Mouse (Mus musculus) bone marrow macrophage, adult 2 months (primary cell): ENCODE measurements around the gene Cdh13. TPM values are rescaled to one million over a fixed set of nuclear protein-coding genes. Genes with fewer than 3 reads are reported as not detected.
"Not testable (repeated sequence)": the region's sequence is repeated elsewhere in the genome, so short reads cannot be mapped to it uniquely, and the experiment has no call there.

Experiments used
- H3K27ac ChIP-seq: 2 replicates; pipeline ENCODE4 v1.5.1; 2012; ENCODE audit warnings: low read depth, low read length; ENCODE audit not compliant: insufficient read depth
- H3K4me1 ChIP-seq: 2 replicates; pipeline ENCODE4 v1.6.1; 2012; ENCODE audit warnings: low read length; ENCODE audit not compliant: control insufficient read depth, insufficient read depth
- H3K4me3 ChIP-seq: 2 replicates; pipeline ENCODE4 v1.5.1; 2012; ENCODE audit warnings: mild to moderate bottlenecking, low read length, moderate library complexity; ENCODE audit not compliant: insufficient read depth
- CTCF ChIP-seq: IDR thresholded peaks from 2 replicates; pipeline ENCODE4 v1.5.1; 2012; ENCODE audit warnings: low read depth, mild to moderate bottlenecking, low read length, moderate library complexity
- POLR2A ChIP-seq: IDR thresholded peaks from 2 replicates; pipeline ENCODE4 v1.6.1; 2012; ENCODE audit warnings: mild to moderate bottlenecking, low read depth, low read length, borderline replicate concordance
- polyA plus RNA-seq: library from polyadenylated mRNA; stranded (reverse); fragments of >200 nt; gene quantifications from 2 replicates; pipeline ENCODE4 v1.2.4, GENCODE M21; 2012; ENCODE audit not compliant: missing spikeins, insufficient read depth, insufficient read length

Cdh13 gene
- polyA plus RNA-seq, 1 experiment: not detected

DNA sequence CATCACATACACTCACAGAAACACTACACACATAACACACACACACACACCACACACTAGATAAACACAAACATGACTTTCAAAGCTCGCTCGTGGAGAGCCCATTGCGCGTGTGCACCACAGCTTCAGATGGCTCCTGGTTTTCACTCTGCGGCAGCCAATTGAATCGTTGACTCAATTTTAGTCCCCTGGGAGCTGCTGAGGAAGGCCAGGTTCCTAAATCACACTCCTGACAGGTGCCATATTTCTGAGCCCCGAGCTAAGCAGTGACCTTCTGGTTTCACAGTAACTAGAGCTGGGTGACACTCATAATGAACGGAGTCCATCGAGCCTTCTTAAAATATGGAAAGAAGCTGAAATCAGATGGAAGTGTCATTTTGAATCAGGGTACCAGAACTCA lies 986.8 kb downstream of the Cdh13 start:
- no peaks in the 10 kb centered on the region for H3K4me1 ChIP-seq
- no peak for TF ChIP-seq CTCF
- TF ChIP-seq POLR2A: no peak
- no peak overlapping the region for H3K27ac ChIP-seq
- H3K4me3 ChIP-seq: no peak overlapping the region

DNA sequence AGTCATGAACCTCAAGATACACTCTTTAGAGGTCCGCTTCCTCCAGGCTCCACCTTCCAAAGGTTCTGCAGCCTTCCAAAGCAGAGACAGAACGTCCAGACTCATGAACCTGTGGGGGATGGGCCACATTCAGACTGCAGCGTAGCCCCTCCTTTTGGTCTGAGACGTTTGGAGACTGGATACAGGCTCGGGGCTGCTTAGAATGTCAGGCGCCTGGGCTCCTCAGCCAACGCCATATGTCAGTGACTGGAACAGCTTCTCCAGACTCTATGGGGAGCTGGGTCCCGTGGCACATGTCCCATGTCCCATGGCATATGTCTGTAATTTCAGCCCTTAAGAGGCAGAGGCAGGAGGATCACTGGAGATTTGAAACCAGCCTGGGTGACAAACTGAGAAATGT lies 989.4 kb downstream of the Cdh13 start:
- TF ChIP-seq POLR2A (no peak), CTCF (no peak)
- Histone ChIP-seq H3K27ac (no peak overlapping the region), H3K4me1 (no peaks in the 10 kb centered on the region), H3K4me3 (no peak overlapping the region)

DNA sequence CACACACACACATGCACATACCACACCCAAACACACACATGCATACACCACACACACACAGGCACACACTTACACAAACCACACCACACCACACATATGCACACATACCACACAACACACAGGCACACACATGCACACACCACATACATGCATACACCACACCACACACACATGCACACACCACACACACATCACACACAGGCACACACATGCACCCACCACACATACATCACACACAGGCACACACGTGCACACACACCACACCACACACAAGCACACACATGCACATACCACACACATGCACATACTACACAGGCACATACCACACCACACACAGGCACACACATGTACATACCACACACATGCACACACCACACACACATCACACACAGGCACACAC lies 991.9 kb downstream of the Cdh13 start:
- H3K4me3 ChIP-seq: no peak overlapping the region
- H3K27ac ChIP-seq: no peak overlapping the region
- TF ChIP-seq CTCF (no peak), POLR2A (no peak)
- H3K4me1 ChIP-seq: no peaks in the 10 kb centered on the region

DNA sequence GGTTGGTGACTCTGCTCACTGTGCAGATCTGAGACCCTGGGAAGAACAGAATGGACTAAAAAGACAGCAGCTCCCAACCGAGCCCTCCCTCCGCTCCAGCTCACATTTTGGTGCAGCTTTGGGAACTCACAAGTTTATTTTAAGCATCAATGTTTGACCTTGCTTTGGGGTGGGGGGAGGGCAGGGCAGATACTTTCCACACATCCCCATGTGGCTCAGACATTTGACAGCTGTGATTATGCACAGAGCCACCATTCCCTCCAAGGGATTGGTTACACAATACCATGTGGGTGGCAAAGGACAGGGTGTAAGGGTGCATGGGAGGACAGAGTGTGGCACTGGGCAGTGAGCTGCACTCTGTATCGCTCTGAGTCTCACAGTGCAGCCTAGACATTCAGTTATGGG lies 993.5 kb downstream of the Cdh13 start:
- Histone ChIP-seq H3K4me3 (no peak overlapping the region), H3K4me1 (no peaks in the 10 kb centered on the region)
- TF ChIP-seq POLR2A (no peak), CTCF (no peak)

DNA sequence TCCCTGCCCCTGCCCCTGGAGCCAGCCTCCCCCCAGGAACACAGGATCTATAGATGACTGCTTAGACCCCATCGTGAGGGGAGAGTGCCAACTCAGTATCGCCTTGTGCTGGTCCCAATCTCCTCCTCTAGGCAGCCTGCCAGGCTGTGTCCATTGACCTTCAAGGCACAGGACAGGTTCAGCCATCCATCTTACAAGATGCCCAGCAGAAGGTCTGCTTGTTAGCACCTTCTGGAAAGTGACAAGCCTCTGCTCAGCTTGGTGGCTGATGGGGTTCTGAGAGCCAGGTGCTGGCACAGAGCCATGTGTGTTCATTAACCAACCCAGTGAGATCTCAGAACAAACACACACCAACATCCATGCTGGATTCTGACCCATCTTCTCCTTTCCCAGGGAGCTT lies 998.2 kb downstream of the Cdh13 start:
- no peak overlapping the region for H3K4me3 ChIP-seq
- no peak overlapping the region for H3K27ac ChIP-seq
- TF ChIP-seq POLR2A (no peak), CTCF (no peak)
- H3K4me1 ChIP-seq: no peaks in the 10 kb centered on the region

More for the DNA sequence above, 993.5 kb downstream of the Cdh13 start:
- H3K27ac ChIP-seq: no peak overlapping the region

- H3K27ac ChIP-seq: no peak overlapping the region
- H3K4me3 ChIP-seq: no peak overlapping the region
- TF ChIP-seq CTCF: no peak
- TF ChIP-seq POLR2A: no peak
- H3K4me1 ChIP-seq: no peaks in the 10 kb centered on the region
Observed at GRCm38 (mm10) chr8:119284516-119284915, 1001.0 kb downstream of the Cdh13 start.

DNA sequence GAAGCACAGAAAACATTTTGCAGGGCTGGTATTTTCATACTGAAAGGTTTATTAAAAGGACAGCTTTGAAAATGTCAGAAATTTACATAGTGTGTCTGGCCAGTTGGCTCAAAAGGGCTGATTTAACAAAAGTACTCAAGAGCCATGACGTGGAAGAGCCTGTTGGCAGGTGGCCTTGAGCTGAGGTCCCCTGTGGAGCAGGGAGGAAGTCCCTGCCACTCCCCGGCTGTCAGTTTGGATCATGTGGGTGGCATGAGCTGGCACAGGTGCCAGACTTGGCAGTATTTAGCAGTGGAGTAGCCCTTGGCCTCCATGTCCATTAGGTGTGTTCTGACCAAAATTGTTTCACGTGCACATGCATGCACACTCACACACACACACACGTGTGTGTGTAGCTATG lies 1001.4 kb downstream of the Cdh13 start:
- Histone ChIP-seq H3K27ac (no peak overlapping the region), H3K4me3 (no peak overlapping the region), H3K4me1 (no peaks in the 10 kb centered on the region)
- TF ChIP-seq POLR2A: no peak
- TF ChIP-seq CTCF: no peak

GRCm38 (mm10) chr8:119295477-119295876 lies 1011.9 kb downstream of the Cdh13 start:
- H3K4me3 ChIP-seq: no peak overlapping the region
- no peaks in the 10 kb centered on the region for H3K4me1 ChIP-seq
- no peak overlapping the region for H3K27ac ChIP-seq
- TF ChIP-seq POLR2A (no peak), CTCF (no peak)

GRCm38 (mm10) chr8:119297752-119298151 lies 1014.2 kb downstream of the Cdh13 start:
- H3K4me1 ChIP-seq, H3K27ac ChIP-seq, H3K4me3 ChIP-seq: not testable (repeated sequence)
- TF ChIP-seq CTCF: peak; percentile 68

GRCm38 (mm10) chr8:119300335-119300734 lies 1016.8 kb downstream of the Cdh13 start:
- Histone ChIP-seq H3K27ac (no peak overlapping the region), H3K4me1 (no peaks in the 10 kb centered on the region), H3K4me3 (no peak overlapping the region)
- TF ChIP-seq CTCF: no peak
- TF ChIP-seq POLR2A: no peak

DNA sequence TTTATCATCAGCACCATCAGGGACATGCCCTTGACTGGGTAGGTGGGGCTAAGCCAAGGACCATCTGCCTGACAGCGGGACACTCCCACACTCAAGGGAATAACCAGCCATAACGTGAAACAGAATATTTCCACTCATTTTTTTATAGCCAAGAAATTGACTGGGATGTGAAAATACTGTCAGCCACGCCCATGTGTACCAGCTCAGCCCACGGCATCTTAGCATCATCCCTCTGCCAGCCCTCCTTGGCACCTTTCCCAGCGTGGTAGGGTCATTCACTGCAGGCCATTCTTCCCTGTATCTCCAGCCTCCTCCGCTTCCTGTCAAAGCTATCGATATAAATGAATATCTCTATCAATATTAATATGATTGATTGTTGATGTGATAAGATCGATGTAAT lies 1020.7 kb downstream of the Cdh13 start:
- Histone ChIP-seq H3K27ac (no peak overlapping the region), H3K4me1 (no peaks in the 10 kb centered on the region), H3K4me3 (no peak overlapping the region)
- no peak for TF ChIP-seq CTCF
- no peak for TF ChIP-seq POLR2A
